ENCODE assay signal across 16 mouse cellular contexts in the genomic region with DNA sequence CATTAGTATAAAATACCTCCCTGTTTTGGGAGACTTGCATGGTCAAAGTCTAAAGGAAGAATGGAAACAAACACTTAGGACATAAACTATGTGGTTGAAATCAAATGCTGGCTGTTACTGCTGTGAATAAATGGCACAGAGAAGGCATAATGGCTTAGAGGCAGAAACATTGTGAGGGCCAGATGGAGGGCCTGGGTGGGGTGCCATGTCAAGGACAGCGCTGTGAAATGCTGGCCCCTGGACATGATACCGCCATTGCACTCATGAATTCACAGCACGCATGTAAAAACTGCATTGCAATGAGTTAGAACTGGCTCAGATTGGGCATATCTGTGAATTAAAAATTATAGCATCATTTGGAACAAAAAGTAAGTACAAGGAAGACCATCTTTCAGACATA.
"Had no signal": no experiment of that assay in that cellular context is flagged by ENCODE, and none has a peak within 500 bp of the region (broad histone marks: within the 10 kb centered on the region; RNA-seq: fewer than 3 reads in every experiment).

No protein-coding gene starts in this region.

- DNase-seq: cerebellum, adult 9-10 months; cerebellum, adult 9-11 months; embryo, embryonic 11 days; forebrain, postnatal 0 days; gastrocnemius, adult 2 months; gastrocnemius, postnatal 10 days; gastrocnemius, postnatal 14 days; gastrocnemius, postnatal 25 days; gastrocnemius, postnatal 36 days; heart, adult 11 months; heart, adult 18-20 months; heart, adult 2 months had no signal

- ATAC-seq: forebrain, embryonic 13.5 days; forebrain, embryonic 14.5 days; forebrain, embryonic 15.5 days; forebrain, embryonic 16.5 days; forebrain, postnatal 0 days had no signal
